ENCODE assay signal across 8 mouse cellular contexts in the genomic region with DNA sequence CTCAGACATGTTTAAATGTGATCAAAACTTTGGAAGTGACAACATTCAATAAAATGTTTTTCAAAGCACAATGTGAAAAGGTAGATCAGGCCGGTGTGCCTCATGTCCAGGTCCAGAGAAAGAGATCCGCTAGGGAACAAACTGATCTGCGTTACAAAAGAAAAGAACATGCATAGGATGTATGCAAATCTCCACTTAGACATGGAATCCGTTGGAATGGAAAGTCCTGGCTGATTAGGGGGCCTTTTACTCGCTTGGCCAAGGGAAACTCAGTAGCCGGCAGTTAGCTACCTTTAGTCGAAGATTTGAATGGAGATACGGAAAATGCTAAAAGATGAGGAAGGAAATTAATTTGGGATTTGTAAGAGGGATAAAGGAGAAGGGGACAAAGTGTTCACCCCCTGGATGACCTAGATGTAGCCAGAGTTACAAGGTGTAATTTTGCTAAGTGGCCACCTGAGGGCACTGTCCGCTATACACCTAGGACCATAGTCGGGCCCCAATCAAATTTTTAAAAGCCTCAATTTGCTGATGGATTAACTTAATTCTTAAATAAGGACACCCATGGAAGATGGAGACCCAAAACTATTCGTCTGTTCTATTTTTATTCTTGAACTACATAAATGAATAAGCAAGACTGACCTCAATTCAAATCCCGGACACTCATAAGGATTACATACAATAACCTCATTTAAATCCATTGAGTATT.
DNase-seq lines count a peak whose midpoint lies in the region.

No protein-coding gene starts in this region.

- intact Hi-C loops in gastrocnemius, postnatal 36 days (cut with DNase I) = no loop called here

- DNase-seq in gastrocnemius, postnatal 10 days = peak; percentile 16
- no peak for DNase-seq in gastrocnemius, postnatal 4 days (ENCODE audit: low spot score in 2 of 2)
- DNase-seq in right cerebral cortex, postnatal 4 days = peak; percentile 22
- DNase-seq in right cerebral cortex, adult 2 months (ENCODE audit: low spot score in 2 of 2) = no peak
- peak; percentile 43 for DNase-seq in embryo, embryonic 10.5 days (ENCODE audit: low spot score)
- DNase-seq in lung, postnatal 14 days = peak; percentile 2
- DNase-seq in urinary bladder, postnatal 14 days (ENCODE audit: low spot score) = no peak
- no peak for DNase-seq in gastrocnemius, postnatal 36 days

Comparison
In these comparisons a context has a peak if more than half of its experiments do, and no peak if none do; other contexts are left out.
1. DNase-seq: peak in gastrocnemius, postnatal 10 days (single experiment), right cerebral cortex, postnatal 4 days (single experiment), embryo, embryonic 10.5 days (single experiment) and lung, postnatal 14 days (single experiment); none in gastrocnemius, postnatal 4 days (0 of 2), right cerebral cortex, adult 2 months (0 of 2), urinary bladder, postnatal 14 days (single experiment) and gastrocnemius, postnatal 36 days (0 of 2).